Mouse (Mus musculus) ES-Bruce4 (cell line): ENCODE measurements around the gene Hbp1.

Source experiments
- CTCF ChIP-seq: IDR thresholded peaks from one replicate; pipeline ENCODE4 v1.8.1; 2011; ENCODE audit warnings: low read depth, low read length
- EP300 ChIP-seq: IDR thresholded peaks from 2 replicates; pipeline ENCODE4 v1.6.1; 2011; ENCODE audit warnings: low read depth, low read length; ENCODE audit not compliant: insufficient read depth
- POLR2A ChIP-seq: IDR thresholded peaks from one replicate; pipeline ENCODE4 v1.8.1; 2011; ENCODE audit warnings: low read length; ENCODE audit not compliant: insufficient read depth

GRCm38 (mm10) chr12:31984664-31985063 is 34.3 kb upstream of the Hbp1 start:
- TF ChIP-seq CTCF = no peak
- TF ChIP-seq POLR2A = no peak
- no peak for TF ChIP-seq EP300
